Comparison of ENCODE assay signal across 8 mouse cellular contexts in the genomic region with DNA sequence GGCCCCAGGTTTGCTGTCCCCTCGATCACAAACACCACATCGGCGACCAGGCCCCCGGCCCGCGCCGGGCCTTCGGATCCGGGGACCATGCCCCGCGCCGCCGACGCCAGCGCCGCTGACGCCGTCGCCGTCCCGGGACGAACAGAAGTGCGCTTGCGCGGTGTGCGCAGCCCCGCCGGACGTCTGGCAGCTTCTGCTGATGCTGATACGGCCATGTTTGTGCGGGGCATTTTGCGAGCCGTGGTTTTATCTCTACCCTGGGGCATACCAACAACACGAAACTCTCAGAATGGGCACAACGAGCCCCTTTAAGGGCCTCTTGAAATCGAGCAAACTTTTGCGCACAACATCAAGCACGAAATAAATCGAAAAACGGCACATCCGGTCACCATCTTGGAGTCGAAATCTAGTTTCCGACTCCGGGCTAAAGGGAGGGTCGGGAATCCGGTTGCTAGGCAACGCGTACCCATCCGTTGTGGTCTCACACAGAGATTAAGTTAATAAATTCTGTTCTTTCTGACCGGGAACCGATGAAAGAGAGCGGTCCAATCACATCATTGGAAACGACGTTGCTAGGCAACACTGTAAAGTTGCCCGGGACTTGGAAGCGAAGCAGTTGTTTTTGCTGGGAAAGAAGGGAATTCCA. TPM values are rescaled to one million over a fixed set of nuclear protein-coding genes. Genes with fewer than 3 reads are reported as not detected.
DNase-seq lines count a peak whose midpoint lies in the region; ATAC-seq lines count a peak whose summit lies in the region.

Med25 (minus strand) TSS at position 437 of the 646 bp plus-strand sequence.

- H3K27me3 ChIP-seq in hindbrain, embryonic 11.5 days (ENCODE audit: control insufficient read depth, insufficient read depth, low read length) = no peaks in the 10 kb centered on the region

- peak; percentile 79 for ATAC-seq in hindbrain, embryonic 11.5 days (ENCODE audit: low FRiP score)

- peak; percentile 94 for DNase-seq in Muller cell, postnatal 12 days (ENCODE audit: inconsistent ontology term)
- DNase-seq in cerebellum, adult 9-11 months = peak; percentile 92
- DNase-seq in frontal cortex, adult 2 months (ENCODE audit: extremely low spot score in 1 of 2, low spot score in 1 of 2) = peak; percentile 96
- DNase-seq in hindbrain, embryonic 11.5 days (ENCODE audit: low spot score) = peak; percentile 95
- peak; percentile 88 to 89 for DNase-seq in layer of hippocampus, postnatal 10 days (ENCODE audit: low spot score in 2 of 2)
- DNase-seq in lung, postnatal 10 days = peak; percentile 95
- peak; percentile 86 for DNase-seq in ovary, postnatal 36 days (ENCODE audit: low spot score)
- peak; percentile 87 for DNase-seq in thymus, postnatal 25 days

- peak within 1 kb of the TSS; percentile 91 for H3K27ac ChIP-seq in hindbrain, embryonic 11.5 days (ENCODE audit: low read depth, low read length)

- H3K4me3 ChIP-seq in hindbrain, embryonic 11.5 days (ENCODE audit: low read depth, low read length) = peak within 1 kb of the TSS; percentile 94

- H3K9me3 ChIP-seq in hindbrain, embryonic 11.5 days (ENCODE audit: control insufficient read depth, low read length) = no peaks in the 10 kb centered on the region

- H3K4me2 ChIP-seq in hindbrain, embryonic 11.5 days (replicated peaks; ENCODE audit: low read depth, low read length) = peak within 1 kb of the TSS; percentile 87

- H3K36me3 ChIP-seq in hindbrain, embryonic 11.5 days (ENCODE audit: control insufficient read depth, insufficient read depth, low read length) = peaks cover 2% of the 10 kb centered on the region; the same call in 1 of the 2 replicates

- H3K9ac ChIP-seq in hindbrain, embryonic 11.5 days (ENCODE audit: low read depth, low read length) = peak within 1 kb of the TSS; percentile 94

- WGBS in hindbrain, embryonic 11.5 days = under 1% methylated on average over 56 of the region's 56 CpGs

- H3K4me1 ChIP-seq in hindbrain, embryonic 11.5 days (replicated peaks; ENCODE audit: control insufficient read depth, insufficient read depth, low read length) = peaks cover 7% of the 10 kb centered on the region

RNA-seq across cellular contexts. Expression of gene Med25, which starts in this region (rescaled TPM):
- polyA plus RNA-seq in frontal cortex, adult 2 months (2012; rRNA removed) = 123 and 130 TPM in 2 replicates
- 72.7 and 76.2 TPM in 2 replicates for polyA plus RNA-seq in hindbrain, embryonic 11.5 days (2014; fragmentation: Nextera tagmentation; extraction: Ambion mirVana)
- total RNA-seq in layer of hippocampus, postnatal 10 days (2021) = 100 to 1,000 TPM; 107 to 114 TPM

Comparison
In these comparisons a context has a peak if more than half of its experiments do, and no peak if none do; other contexts are left out.
1. Peak in every context shown above with its lines: DNase-seq, ATAC-seq, H3K4me3 ChIP-seq and H3K27ac ChIP-seq.